Mouse (Mus musculus): ENCODE measurements around the gene 2900026A02Rik. TPM values are rescaled to one million over a fixed set of nuclear protein-coding genes. Genes with fewer than 3 reads are reported as not detected.

The 2900026A02Rik gene
- polyA plus RNA-seq, 1 experiment: 2.2 TPM

- no peak overlapping the region for H3K4me3 ChIP-seq (ENCODE audit: control insufficient read depth, low read depth, low read length)
- no peak overlapping the region for H3K27ac ChIP-seq (ENCODE audit: control insufficient read depth, insufficient read depth, low read depth, low read length)
- peak; percentile 99 for TF ChIP-seq CTCF (IDR thresholded peaks at IDR 0.05; ENCODE audit: control insufficient read depth, insufficient read depth, insufficient replicate concordance, low read depth, low read length)
- TF ChIP-seq POLR2A (IDR thresholded peaks at IDR 0.05; ENCODE audit: control insufficient read depth, low read depth, low read length): no peak
Measured at GRCm38 (mm10) chr5:113173318-113173717, 47.7 kb downstream of the 2900026A02Rik start.

GRCm38 (mm10) chr5:113171968-113172578, 49.0 kb downstream of the 2900026A02Rik start:
- Histone ChIP-seq H3K27ac (ENCODE audit: control insufficient read depth, insufficient read depth, low read depth, low read length) (no peak overlapping the region), H3K4me1 (ENCODE audit: control insufficient read depth, insufficient read depth, low read length) (0 out of 2 replicates have a peak, but pooled peaks cover 2% of the 10 kb centered on the region), H3K36me3 (ENCODE audit: control insufficient read depth, insufficient read depth, low read length) (no peaks in the 10 kb centered on the region), H3K27me3 (ENCODE audit: control insufficient read depth, insufficient read depth, low read length) (no peaks in the 10 kb centered on the region), H3K4me3 (ENCODE audit: control insufficient read depth, low read depth, low read length) (no peak overlapping the region)
- TF ChIP-seq POLR2A (IDR thresholded peaks at IDR 0.05; ENCODE audit: control insufficient read depth, low read depth, low read length) (no peak), CTCF (IDR thresholded peaks at IDR 0.05; ENCODE audit: control insufficient read depth, insufficient read depth, insufficient replicate concordance, low read depth, low read length) (no peak)

More at GRCm38 (mm10) chr5:113173318-113173717, 47.7 kb downstream of the 2900026A02Rik start:
- H3K4me1 ChIP-seq (ENCODE audit: control insufficient read depth, insufficient read depth, low read length): 0 out of 2 replicates have a peak, but pooled peaks cover 2% of the 10 kb centered on the region
- no peaks in the 10 kb centered on the region for H3K36me3 ChIP-seq (ENCODE audit: control insufficient read depth, insufficient read depth, low read length)
- no peaks in the 10 kb centered on the region for H3K27me3 ChIP-seq (ENCODE audit: control insufficient read depth, insufficient read depth, low read length)

- H3K36me3 ChIP-seq (ENCODE audit: control insufficient read depth, insufficient read depth, low read length): no peaks in the 10 kb centered on the region
- peak; percentile 52 for TF ChIP-seq CTCF (IDR thresholded peaks at IDR 0.05; ENCODE audit: control insufficient read depth, insufficient read depth, insufficient replicate concordance, low read depth, low read length)
- TF ChIP-seq POLR2A (IDR thresholded peaks at IDR 0.05; ENCODE audit: control insufficient read depth, low read depth, low read length): no peak
- H3K4me1 ChIP-seq (ENCODE audit: control insufficient read depth, insufficient read depth, low read length): peaks cover 12% of the 10 kb centered on the region
- H3K27ac ChIP-seq (ENCODE audit: control insufficient read depth, insufficient read depth, low read depth, low read length): no peak overlapping the region
- no peaks in the 10 kb centered on the region for H3K27me3 ChIP-seq (ENCODE audit: control insufficient read depth, insufficient read depth, low read length)
- no peak overlapping the region for H3K4me3 ChIP-seq (ENCODE audit: control insufficient read depth, low read depth, low read length)
Measured at GRCm38 (mm10) chr5:113170064-113170754, 50.8 kb downstream of the 2900026A02Rik start.

- peaks cover 30% of the 10 kb centered on the region for H3K4me1 ChIP-seq (ENCODE audit: control insufficient read depth, insufficient read depth, low read length)
- TF ChIP-seq POLR2A (IDR thresholded peaks at IDR 0.05; ENCODE audit: control insufficient read depth, low read depth, low read length) (no peak), CTCF (IDR thresholded peaks at IDR 0.05; ENCODE audit: control insufficient read depth, insufficient read depth, insufficient replicate concordance, low read depth, low read length) (peak; percentile 44; the same call in 1 of the 2 replicates)
- no peak overlapping the region for H3K4me3 ChIP-seq (ENCODE audit: control insufficient read depth, low read depth, low read length)
- no peaks in the 10 kb centered on the region for H3K36me3 ChIP-seq (ENCODE audit: control insufficient read depth, insufficient read depth, low read length)
- H3K27ac ChIP-seq (ENCODE audit: control insufficient read depth, insufficient read depth, low read depth, low read length): no peak overlapping the region
- H3K27me3 ChIP-seq (ENCODE audit: control insufficient read depth, insufficient read depth, low read length): no peaks in the 10 kb centered on the region
Measured at GRCm38 (mm10) chr5:113167733-113168132, 53.3 kb downstream of the 2900026A02Rik start.

- peaks cover 31% of the 10 kb centered on the region for H3K4me1 ChIP-seq (ENCODE audit: control insufficient read depth, insufficient read depth, low read length)
- H3K27ac ChIP-seq (ENCODE audit: control insufficient read depth, insufficient read depth, low read depth, low read length): peak overlapping the region; percentile 55
- no peaks in the 10 kb centered on the region for H3K36me3 ChIP-seq (ENCODE audit: control insufficient read depth, insufficient read depth, low read length)
- no peaks in the 10 kb centered on the region for H3K27me3 ChIP-seq (ENCODE audit: control insufficient read depth, insufficient read depth, low read length)
- H3K4me3 ChIP-seq (ENCODE audit: control insufficient read depth, low read depth, low read length): peak overlapping the region; percentile 20
- TF ChIP-seq POLR2A (IDR thresholded peaks at IDR 0.05; ENCODE audit: control insufficient read depth, low read depth, low read length) (no peak; the same call in 1 of the 2 replicates), CTCF (IDR thresholded peaks at IDR 0.05; ENCODE audit: control insufficient read depth, insufficient read depth, insufficient replicate concordance, low read depth, low read length) (no peak)
Measured at GRCm38 (mm10) chr5:113165481-113165880, 55.6 kb downstream of the 2900026A02Rik start.

GRCm38 (mm10) chr5:113164873-113165441, 56.1 kb downstream of the 2900026A02Rik start:
- Histone ChIP-seq H3K27me3 (ENCODE audit: control insufficient read depth, insufficient read depth, low read length) (no peaks in the 10 kb centered on the region), H3K4me1 (ENCODE audit: control insufficient read depth, insufficient read depth, low read length) (peaks cover 31% of the 10 kb centered on the region), H3K36me3 (ENCODE audit: control insufficient read depth, insufficient read depth, low read length) (no peaks in the 10 kb centered on the region), H3K4me3 (ENCODE audit: control insufficient read depth, low read depth, low read length) (peak overlapping the region; percentile 20), H3K27ac (ENCODE audit: control insufficient read depth, insufficient read depth, low read depth, low read length) (peak overlapping the region; percentile 55)
- no peak for TF ChIP-seq CTCF (IDR thresholded peaks at IDR 0.05; ENCODE audit: control insufficient read depth, insufficient read depth, insufficient replicate concordance, low read depth, low read length)
- no peak; the same call in 1 of the 2 replicates for TF ChIP-seq POLR2A (IDR thresholded peaks at IDR 0.05; ENCODE audit: control insufficient read depth, low read depth, low read length)

GRCm38 (mm10) chr5:113164448-113164847, 56.6 kb downstream of the 2900026A02Rik start:
- Histone ChIP-seq H3K27ac (ENCODE audit: control insufficient read depth, insufficient read depth, low read depth, low read length) (no peak overlapping the region), H3K4me3 (ENCODE audit: control insufficient read depth, low read depth, low read length) (peak overlapping the region; percentile 33)
- TF ChIP-seq POLR2A (IDR thresholded peaks at IDR 0.05; ENCODE audit: control insufficient read depth, low read depth, low read length) (no peak), CTCF (IDR thresholded peaks at IDR 0.05; ENCODE audit: control insufficient read depth, insufficient read depth, insufficient replicate concordance, low read depth, low read length) (no peak)

More at GRCm38 (mm10) chr5:113164448-113164847, 56.6 kb downstream of the 2900026A02Rik start:
- H3K27me3 ChIP-seq (ENCODE audit: control insufficient read depth, insufficient read depth, low read length): no peaks in the 10 kb centered on the region
- no peaks in the 10 kb centered on the region for H3K36me3 ChIP-seq (ENCODE audit: control insufficient read depth, insufficient read depth, low read length)
- H3K4me1 ChIP-seq (ENCODE audit: control insufficient read depth, insufficient read depth, low read length): peaks cover 31% of the 10 kb centered on the region

Data from testis, adult 2 months (tissue).